Mouse (Mus musculus): ENCODE results near the gene Zdhhc17.

Zdhhc17 gene

DNA sequence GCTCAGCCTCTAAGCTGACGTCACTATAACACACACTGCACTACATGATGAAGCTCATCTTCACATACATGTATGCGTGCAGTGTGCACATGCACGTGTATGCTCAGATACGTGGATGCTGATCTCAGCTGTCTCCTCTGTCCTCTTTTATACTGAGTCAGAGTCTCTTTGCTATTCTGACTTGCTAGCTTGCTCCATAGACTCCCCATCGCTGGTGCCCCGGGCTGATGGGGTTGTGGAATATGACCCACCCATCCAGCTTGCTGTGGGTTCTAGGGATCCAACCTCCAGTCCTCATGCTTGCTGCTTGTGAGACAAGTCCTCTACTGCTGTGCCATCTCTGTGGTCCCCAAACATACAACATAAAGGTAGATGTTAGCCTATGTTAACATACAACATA is 51.1 kb downstream of the Zdhhc17 start:
- DNase-seq (ENCODE audit: low spot score in 2 of 2), result no peak

DNA sequence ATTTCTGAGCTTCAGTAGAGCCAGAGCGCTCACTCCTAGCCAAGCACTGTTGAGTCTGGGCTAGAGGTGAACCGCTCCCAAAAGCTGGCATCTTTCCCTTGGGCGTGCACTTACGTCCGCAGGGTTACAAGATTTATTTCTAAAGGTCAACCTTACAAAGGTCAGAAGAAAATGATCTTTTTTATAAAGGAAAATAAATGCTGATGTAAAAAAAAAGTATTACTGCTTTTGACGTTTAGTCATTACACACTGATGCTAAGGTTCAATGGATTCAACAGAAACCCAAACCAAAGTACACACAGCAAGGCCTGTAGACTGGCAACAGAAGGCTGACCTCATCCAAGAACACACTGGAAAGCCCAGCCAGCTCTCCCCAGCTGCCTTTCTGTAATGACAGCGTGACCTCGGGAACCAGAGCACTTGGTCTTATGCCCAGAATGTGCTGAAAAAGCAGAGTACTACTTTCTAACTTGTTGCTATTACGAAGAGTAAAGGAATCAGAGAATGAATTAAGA is 56.9 kb downstream of the Zdhhc17 start:
- DNase-seq (ENCODE audit: low spot score in 2 of 2), result no peak

DNA sequence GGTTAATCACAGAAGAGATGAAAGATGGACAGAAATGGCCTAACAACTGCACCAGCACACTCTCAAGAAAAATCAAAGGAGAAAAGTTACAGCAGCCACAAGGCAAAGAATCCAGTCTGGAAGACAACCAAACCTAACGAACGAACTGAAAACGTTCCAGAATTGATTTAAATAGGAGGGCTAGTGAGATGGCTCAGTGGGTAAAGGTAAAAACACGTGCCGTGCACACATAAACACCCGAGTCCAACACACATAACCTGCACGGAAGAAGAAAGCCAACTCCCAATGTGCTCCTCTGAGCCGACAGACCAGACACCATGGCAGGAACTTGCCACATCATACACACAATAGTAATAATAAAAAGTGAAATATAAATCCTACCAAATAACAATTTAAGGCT is 57.7 kb downstream of the Zdhhc17 start:
- DNase-seq (ENCODE audit: low spot score in 2 of 2), result no peak

DNA sequence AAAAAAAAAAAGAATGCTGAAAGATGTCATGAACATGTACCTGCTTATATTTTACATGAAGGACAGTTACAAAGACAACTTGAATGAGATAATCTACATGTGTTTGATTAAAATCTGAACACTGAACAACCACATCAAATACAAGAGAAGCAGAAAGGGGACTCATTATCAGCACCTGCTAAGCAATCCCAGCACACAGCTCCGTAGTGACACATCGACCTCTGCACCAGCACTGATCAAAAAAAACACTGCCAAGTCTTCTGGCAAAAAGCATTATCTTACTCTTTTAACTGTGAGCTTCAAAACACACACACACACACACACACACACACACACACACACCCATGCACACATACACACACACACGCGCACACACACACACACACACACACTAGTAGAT is 58.2 kb downstream of the Zdhhc17 start:
- DNase-seq (ENCODE audit: low spot score in 2 of 2), result no peak

DNA sequence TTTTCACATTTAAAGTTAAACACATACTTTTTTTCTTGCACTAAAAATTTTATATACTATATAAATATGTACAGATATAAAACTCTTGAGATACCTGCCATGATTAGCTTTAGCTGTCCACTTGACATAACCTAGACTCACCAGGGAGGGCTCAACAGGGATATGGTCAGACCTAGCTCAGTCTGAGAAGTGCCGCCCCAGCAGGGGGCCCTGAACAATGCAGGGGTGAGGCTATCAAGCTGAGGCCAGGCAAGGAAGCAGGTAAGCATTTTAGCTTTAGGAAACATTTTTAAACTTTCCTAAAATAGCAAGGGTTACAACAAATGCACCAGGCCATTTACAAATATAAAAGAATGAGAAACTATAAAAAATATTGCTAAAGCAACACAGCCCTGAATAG is 58.8 kb downstream of the Zdhhc17 start:
- DNase-seq (ENCODE audit: low spot score in 2 of 2), result no peak

DNA sequence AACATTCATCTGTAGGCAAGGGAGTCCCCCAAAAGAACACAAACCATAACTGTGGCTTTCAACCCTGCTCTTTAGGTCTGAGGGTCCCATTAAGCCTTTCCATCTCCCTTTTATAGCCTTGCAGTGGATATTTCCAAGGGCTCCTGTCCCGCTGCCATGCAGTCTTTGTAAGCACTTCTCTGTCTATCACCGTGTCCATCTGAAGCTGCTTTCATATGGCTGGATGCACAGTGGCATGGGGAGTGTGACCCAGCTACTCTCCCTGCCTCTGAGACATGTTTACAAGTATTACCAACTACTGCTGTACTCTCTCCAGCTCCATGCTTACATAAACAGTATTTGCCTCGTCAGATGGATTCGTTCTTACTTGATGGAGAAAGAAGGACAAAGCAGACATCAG is 62.4 kb downstream of the Zdhhc17 start:
- DNase-seq (ENCODE audit: low spot score in 2 of 2), result no peak

DNA sequence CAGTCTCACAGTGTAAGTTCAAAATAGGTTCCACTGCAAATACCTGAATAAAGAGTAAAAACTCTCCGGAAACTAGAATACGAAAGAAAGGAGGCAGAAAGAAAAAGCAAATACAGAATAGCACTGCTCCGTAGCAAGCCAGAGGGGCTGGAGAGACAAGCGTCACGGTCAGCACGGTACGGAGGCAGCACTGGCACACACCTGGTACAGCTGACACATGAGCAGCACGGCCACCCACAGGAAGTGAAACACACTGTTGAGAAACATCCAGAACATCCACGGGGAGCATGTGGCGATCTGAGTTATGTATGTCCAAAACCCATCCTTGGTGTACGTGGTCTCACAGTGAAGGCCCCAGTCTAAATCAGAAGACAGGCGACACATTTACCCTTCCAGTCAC is 64.0 kb downstream of the Zdhhc17 start:
- DNase-seq (ENCODE audit: low spot score in 2 of 2), result no peak

DNA sequence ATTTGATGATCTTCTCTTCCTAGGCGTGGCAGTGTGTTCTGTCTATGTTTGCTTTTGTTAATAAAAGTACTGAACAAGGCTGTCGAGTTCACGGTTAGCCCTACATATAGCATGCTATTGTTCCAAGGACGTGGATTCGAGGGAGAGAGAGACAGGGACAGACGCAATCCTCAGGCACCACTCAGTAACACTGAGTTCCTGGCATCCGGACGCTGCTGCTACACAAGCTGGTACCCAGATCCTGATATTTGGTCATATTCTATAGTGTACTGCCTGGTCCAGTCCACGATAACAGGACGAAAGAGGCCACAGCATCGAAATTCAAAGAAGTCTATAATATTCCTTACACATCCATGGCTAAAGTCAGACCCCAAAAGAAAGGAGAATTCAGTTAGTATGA is 65.8 kb downstream of the Zdhhc17 start:
- no peak for DNase-seq (ENCODE audit: low spot score in 2 of 2)

DNA sequence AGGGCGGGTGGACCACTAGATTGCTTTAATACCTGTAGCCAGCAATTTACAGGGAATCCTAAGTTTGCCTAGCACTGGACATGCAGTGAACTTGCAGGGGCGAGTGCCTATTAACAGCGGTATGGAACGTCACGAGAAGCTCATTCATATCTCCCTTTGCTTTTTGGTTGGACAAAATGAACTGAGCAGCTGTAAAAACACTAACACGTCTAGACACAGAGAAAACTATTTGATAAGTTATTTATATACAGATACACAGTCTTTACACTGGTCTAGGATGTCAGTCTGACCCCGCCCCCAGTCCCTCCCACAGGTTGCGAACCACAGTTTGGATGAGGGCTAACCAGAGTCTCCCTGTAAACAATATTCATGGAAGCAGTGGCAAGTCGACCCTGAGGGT is 67.1 kb downstream of the Zdhhc17 start:
- DNase-seq (ENCODE audit: low spot score in 2 of 2), result no peak

DNA sequence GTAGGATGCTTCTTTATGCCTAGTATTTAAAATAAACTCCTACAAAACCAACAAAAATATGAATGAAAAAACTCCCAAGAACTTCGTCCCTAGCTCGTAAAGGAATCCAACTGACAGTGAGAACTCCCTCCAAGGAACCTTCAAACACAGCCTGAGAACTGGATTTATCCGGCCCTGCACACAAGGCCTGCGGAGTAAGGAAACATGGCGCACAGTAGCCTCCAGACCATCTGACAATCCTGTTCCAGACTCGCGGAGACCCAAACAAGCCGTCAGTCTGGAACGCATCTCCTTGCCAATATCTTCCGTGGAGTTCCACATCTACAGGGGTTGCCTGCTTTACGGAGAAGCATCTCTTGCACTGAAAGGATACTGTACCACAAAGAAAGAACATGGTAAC is 68.0 kb downstream of the Zdhhc17 start:
- DNase-seq (ENCODE audit: low spot score in 2 of 2), result no peak

DNA sequence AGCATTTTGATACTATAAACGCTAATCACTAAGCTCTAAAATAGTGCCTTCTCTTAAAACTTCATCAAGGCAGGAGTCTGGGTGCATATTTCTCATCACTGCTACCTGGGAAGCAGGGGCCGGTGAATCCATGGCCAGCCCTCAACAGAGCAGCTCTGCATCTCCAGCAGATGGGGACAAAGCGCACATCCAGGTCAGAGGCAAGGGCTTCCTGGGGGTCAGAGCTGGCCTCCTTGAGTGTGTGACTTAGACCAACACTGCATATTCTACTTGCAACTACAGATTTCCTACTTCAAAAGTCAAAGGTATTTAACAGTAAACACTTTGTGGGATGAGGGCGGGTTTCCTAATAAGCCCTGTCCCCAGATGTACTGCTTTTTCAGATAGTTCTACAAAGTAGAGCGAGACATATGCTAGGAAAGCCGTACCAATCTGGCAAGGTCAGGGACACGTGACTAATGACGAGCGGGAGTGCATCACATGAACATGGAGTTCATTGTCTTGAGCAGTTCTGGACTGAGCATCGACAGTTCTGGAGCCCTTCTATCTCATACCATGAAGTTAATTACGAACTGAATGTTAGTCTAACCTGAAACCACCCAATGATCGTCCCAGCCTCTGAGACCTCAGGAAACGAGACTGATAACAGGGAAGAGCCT is 69.1 kb downstream of the Zdhhc17 start:
- no peak for DNase-seq (ENCODE audit: low spot score in 2 of 2)

DNA sequence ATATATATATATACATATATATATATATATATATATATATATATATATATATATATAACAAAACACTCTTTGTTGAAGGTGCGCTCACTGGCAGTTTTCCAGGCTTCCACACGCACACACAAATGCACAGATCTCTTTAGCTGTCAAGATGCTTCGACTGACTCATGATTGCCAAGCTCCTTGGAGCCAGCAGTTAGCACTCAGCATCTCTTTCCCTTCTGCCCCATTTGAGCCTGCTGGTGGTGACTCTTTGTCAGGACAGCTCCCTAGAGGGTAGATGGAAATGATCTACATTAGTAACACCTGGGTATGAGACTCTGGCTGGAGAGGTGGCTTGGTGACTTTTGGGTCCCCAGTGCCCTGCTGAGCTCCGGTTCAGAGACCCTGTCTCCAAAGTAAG is 70.2 kb downstream of the Zdhhc17 start:
- DNase-seq (ENCODE audit: low spot score in 2 of 2), result no peak

DNA sequence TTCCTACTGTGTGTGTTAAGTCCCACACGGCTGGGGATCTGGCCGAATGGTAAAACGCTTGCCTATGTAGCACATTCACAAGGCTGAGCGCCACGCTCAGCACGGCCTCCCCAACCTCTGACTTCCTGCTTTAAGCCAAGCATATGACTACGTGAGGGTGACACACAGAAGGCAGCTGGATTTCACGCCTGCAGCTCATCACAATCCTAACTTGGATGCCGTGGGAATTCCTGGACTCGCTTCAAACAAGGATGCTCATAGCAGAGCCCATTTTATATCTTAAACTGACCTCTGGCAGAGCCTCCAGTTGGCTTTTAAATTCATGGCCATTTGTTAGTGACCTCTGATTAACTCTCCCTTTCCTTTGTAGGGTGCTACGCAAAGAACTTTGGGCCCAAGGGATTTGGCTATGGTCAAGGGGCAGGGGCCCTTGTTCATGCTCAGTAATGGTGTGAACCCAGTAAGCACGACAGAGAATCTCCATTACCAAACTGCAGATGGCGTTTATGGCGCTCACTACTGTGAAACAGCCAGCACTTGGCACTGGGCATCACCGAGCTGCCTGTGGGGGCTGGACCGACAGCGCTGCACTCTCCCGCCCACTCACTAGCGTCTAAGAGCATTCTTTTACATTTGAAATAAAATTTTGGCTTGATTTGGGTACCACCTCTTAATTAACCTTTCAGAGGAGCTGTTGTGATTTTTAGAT is 70.9 kb downstream of the Zdhhc17 start:
- DNase-seq (ENCODE audit: low spot score in 2 of 2), result no peak

DNA sequence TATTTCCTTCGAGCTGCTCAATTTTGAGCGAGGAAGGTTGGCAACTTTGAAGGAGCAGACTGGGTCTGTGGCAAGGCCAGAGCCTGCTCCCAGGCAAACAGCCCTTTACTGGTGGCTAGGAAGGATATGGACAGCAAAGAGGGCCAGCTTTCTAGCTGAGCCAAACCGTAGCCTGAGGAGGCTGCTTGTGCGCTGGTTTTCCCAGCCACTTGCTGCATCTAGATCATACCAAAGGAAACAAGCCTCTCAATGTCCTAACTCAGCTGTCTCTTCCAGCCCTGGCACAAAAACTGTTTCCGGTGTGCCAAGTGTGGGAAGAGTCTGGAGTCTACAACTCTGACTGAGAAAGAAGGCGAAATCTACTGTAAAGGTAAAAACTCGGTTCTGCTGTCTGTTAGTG is 71.6 kb downstream of the Zdhhc17 start:
- no peak for DNase-seq (ENCODE audit: low spot score in 2 of 2)

DNA sequence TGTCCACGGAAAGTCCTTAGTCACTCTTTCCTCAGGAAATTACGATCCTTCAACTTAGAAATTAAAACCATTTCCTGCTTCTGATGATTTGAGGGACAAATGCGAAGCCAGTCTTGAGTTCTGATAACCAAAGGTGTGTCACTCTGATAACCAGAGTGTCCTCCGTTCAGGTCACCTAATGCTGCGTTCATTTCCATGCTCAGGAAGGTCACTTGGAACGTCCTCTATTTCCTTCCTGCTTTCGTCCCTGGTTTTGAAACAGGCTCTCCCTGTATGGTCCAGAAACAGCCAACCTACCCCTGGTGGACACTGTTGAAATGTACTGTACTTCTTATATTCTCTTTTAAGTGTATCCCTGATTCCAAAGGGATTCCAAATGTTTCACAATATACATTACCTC is 74.3 kb downstream of the Zdhhc17 start:
- no peak for DNase-seq (ENCODE audit: low spot score in 2 of 2)

DNA sequence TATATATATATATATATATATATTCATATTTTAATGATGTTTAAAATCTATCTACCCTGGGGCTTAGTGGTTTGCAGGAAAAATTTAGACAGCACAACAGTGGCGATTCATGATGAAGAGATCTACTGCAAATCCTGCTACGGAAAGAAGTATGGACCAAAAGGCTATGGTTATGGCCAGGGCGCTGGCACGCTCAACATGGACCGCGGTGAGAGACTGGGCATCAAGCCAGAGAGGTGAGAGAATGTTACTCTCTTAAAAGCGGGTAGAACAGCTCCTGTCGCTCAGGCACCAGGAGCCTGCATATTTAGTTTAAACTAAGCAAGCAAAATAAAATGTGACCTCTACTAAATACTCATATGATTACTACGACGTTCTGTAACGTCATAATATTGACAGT is 74.9 kb downstream of the Zdhhc17 start:
- no peak for DNase-seq (ENCODE audit: low spot score in 2 of 2)

DNA sequence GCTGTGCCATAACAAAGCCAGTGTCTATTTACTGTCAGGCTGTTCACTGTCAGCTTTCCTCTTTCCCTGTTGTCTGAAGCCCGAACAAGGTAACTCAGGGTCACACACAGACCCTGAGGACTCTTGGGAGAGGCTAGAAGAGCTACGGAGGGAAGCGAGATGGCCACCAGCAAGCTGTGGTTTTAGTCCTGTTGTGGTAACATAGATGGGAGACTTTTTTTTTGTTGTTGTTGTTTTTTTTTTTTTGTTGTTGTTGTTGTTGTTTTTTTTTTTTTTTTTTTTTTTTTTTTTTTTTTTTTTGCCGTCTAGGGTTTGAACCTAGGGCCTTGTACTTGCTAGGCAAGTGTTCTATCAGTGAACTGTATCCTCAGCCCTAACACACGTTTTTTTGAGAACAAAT is 76.4 kb downstream of the Zdhhc17 start:
- no peak for DNase-seq (ENCODE audit: low spot score in 2 of 2)

DNA sequence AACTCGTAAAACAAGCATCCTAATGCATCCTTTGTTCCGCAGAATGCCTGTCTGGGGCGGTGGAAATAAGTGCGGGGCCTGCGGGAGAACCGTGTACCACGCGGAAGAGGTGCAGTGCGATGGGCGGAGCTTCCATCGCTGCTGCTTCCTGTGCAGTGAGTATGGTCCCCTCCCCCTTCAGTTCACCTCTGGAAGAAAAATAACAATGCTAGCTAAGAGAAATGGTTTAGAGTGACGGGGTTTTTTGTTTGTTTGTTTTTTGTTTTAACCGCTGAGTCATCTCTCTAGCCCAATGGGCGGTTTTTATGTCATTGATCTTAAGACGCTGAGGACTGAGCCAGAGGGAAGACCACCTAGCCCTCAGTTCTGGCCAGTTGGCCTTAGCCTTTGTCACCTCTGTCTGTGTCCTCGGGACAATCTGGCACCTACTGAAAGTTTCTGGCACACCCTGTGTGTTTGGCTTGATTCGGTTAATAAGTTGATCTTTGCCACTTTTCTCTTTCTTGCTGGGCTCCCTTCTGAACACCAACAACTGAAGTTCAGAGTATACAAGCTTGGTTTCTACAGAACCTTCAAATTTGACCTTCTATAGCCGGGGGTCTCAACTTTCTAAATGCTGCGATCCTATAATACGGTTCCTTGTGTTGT is 77.9 kb downstream of the Zdhhc17 start:
- DNase-seq (ENCODE audit: low spot score in 2 of 2), result no peak

DNA sequence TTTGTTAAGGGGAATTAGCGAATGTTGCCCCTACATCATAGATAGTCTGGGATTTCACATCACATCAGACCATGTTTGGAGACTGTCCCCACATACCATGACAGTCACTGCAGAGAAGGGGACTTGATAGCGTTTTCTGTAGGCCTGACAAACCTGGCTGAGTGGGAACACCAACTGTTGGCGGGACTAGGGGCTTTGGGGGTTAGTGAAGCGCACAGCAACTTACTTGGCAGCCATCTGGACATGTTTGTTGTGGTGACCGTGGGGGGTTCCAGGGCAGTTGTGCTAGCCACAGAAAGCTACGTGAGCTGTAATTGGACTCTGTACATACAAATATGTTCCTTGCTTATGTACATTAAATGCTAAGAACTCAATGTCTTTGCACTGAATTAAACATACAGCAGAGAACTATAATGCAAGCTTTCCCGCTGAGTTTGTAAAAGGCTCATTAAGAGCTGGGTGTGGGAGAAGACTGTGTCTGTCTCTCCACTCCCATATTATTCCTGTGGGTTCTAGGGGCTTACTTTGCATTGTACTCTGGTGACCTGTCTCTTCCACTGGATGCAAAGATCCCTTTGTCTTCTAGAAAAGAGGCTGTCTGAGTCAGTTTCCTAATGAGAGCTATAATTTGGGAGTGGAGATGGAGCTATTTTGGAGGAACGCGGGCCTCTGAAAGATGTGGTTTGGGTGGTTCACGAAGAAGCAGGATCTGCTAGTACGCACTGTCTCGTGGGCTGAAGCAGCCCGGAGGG is 78.6 kb downstream of the Zdhhc17 start:
- no peak for DNase-seq (ENCODE audit: low spot score in 2 of 2)

DNA sequence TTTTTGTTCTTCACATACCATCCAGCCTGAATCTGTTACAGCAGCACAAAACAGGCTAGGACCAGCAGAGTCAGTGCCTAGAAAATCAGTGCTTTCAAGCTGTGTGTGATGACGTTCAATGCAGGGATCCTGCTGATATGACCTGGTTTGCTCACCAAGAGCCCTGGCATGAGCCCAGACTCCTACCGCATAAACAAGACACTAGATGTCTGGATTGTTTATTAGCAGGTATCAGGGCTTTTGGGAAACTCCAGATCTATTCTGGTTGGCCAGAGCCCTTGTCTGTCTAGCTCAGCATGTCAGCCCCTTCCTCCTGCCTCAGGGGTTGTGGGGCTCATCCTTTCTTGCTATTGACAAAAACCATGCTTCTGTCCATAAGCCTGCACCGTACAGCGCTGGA is 80.2 kb downstream of the Zdhhc17 start:
- DNase-seq (ENCODE audit: low spot score in 2 of 2), result no peak

DNA sequence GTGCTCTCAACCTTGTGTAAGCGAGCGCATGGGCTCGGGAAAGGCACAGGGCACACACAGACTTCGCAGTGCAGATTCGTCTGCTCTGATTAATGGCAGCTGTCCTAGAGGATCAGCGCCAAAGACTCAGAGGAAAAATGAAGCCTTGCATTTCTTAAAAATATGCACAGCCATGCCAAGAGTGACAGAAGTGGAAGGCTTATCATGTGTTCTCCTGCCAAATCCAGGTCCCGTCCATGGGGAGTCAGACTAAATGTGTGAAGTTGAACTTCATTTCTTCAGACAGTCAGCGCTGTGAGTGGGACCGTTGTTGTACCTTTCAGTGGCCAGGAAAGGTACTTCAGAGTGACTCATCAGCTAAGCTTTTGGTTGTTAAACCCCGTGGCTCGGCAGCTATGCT is 82.4 kb downstream of the Zdhhc17 start:
- DNase-seq (ENCODE audit: low spot score in 2 of 2), result no peak

DNA sequence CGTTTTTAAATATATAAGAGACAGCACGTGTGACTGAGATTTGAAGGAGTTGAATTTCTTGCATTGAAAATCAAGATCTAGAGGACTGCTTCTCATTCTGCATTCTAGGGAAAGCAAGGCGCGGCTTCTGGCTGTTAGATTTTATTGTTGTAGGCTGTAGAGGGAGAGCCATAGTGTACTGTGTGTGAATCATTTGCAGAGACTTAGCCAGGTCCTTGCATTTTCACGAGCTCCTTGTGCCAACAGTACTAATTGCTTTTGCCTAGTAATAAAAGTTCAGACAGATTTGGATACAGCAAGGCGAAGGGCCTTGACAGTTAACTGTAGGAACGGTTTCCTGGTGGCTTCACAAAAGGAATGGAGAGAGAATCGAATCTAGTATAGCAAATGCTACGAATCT is 87.3 kb downstream of the Zdhhc17 start:
- no peak for DNase-seq (ENCODE audit: low spot score in 2 of 2)
